Mouse (Mus musculus) myocyte (in vitro differentiated cells): Measurements from ENCODE around the gene Efhd2.

Source experiments
- CEBPB ChIP-seq: IDR thresholded peaks from 2 replicates; pipeline ENCODE4 v1.6.1; 2011; ENCODE audit warnings: mild to moderate bottlenecking, moderate library complexity; ENCODE audit not compliant: poor library complexity, insufficient read depth, severe bottlenecking
- E2F4 ChIP-seq: IDR thresholded peaks from one replicate; pipeline ENCODE4 v1.6.1; 2011; ENCODE audit warnings: mild to moderate bottlenecking, control low read depth, moderate library complexity; ENCODE audit not compliant: insufficient read depth
- MYOD1 ChIP-seq, 3 experiments: IDR thresholded peaks; one replicate each; pipeline ENCODE4 v1.6.1; 2011; ENCODE audit warnings: control low read depth in 2 of 3, low read depth in 2 of 3, mild to moderate bottlenecking in 2 of 3, moderate library complexity in 1 of 3; ENCODE audit not compliant: insufficient read length in 2 of 3, control insufficient read depth in 1 of 3
- POLR2A ChIP-seq: IDR thresholded peaks from one replicate; pipeline ENCODE4 v1.6.1; 2011; ENCODE audit warnings: low read depth, mild to moderate bottlenecking, control low read depth, moderate library complexity; ENCODE audit not compliant: insufficient read length
- POLR2AphosphoS2 ChIP-seq: IDR thresholded peaks from one replicate; pipeline ENCODE4 v1.6.1; 2011; ENCODE audit warnings: low read depth, control low read depth; ENCODE audit not compliant: insufficient read length
- SRF ChIP-seq: IDR thresholded peaks from one replicate; pipeline ENCODE4 v1.6.1; 2011; ENCODE audit warnings: low read depth; ENCODE audit not compliant: control insufficient read depth, insufficient read length
- TCF12 ChIP-seq: IDR thresholded peaks from one replicate; pipeline ENCODE4 v1.6.1; 2011; ENCODE audit warnings: mild to moderate bottlenecking, control low read depth; ENCODE audit not compliant: poor library complexity, insufficient read depth, severe bottlenecking
- TCF3 ChIP-seq: IDR thresholded peaks from one replicate; pipeline ENCODE4 v1.6.1; 2011; ENCODE audit warnings: low read depth, control low read depth; ENCODE audit not compliant: insufficient read length
- USF1 ChIP-seq: IDR thresholded peaks from one replicate; pipeline ENCODE4 v1.6.1; 2011; ENCODE audit warnings: low read depth, mild to moderate bottlenecking, control low read depth, moderate library complexity

DNA sequence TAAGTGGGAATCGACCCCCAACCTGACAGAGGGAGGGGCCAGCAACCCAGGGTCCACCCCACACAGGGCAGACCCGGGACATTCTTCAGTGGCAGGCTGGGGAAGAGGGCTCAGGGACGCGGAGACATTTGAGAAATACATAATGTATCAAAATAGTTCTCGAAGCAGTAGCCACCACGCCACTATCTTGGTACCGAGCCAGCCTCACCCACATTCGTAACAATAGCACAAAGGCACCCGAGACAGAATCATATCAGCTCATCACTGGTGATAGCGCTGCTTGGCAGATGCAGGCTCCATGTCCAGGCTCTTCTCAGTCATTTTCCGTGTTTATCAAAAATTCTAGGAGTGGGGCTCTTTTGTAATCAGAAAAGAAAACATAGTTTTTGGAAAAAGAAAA is 49.2 kb upstream of the Efhd2 start:
- TF ChIP-seq POLR2A (no peak), MYOD1 (IDR thresholded peaks at IDR 0.05; ENCODE audit: control insufficient read depth in 1 of 3, insufficient read length in 2 of 3, low read depth in 2 of 3) (no peak), TCF3 (no peak), CEBPB (no peak), USF1 (no peak), POLR2AphosphoS2 (no peak), E2F4 (no peak), TCF12 (no peak), SRF (no peak)
